12 mouse cellular contexts compared by ENCODE assay signal in the genomic region with DNA sequence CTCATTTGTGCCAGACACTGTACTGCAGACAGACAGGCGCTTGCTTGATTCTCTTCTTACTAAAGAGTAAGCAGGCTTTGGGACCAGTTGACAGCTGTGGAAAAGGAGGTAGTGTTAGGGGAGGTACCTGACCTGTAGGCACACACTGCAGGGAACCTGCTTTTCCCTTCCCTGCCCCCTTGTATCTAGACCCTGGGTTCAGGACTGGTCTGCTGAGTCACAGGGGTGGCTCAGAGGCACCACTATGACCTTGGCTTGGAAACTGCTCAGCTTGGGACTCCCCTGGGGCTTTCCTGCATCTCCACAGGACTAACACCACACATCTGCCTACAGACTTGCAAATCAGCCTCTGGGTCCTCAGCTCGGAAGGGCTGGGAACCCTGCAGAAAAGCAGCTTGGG. TPM values are rescaled to one million over a fixed set of nuclear protein-coding genes. Genes with fewer than 3 reads are reported as not detected.
A peak's percentile ranks its signal among the peaks of the same experiment; 100 is the strongest.
DNase-seq lines count a peak whose midpoint lies in the region; TF ChIP-seq lines count a peak whose summit lies in the region.
"Had no signal": no experiment of that assay in that cellular context is flagged by ENCODE, and none has a peak within 500 bp of the region (broad histone marks: within the 10 kb centered on the region; RNA-seq: fewer than 3 reads in every experiment).

No protein-coding gene starts in this region.

- no peak for TF ChIP-seq CTCF in spleen, adult 2 months (IDR thresholded peaks at IDR 0.05; ENCODE audit: extremely low read depth, insufficient read depth, insufficient read length, insufficient replicate concordance)
- TF ChIP-seq CTCF in small intestine, adult 2 months (IDR thresholded peaks at IDR 0.05; ENCODE audit: extremely low read depth, insufficient read length, insufficient replicate concordance, low read depth, low read length): no peak

- peaks cover 73% of the 10 kb centered on the region for H3K4me1 ChIP-seq in spleen, adult 2 months (ENCODE audit: control insufficient read depth, insufficient read depth, insufficient read length)
- H3K4me1 ChIP-seq in small intestine, adult 2 months (ENCODE audit: control insufficient read depth, insufficient read depth, insufficient read length, low read length): peaks cover 34% of the 10 kb centered on the region

- no peak for TF ChIP-seq POLR2A in spleen, adult 2 months (IDR thresholded peaks at IDR 0.05; ENCODE audit: low read depth, low read length)
- TF ChIP-seq POLR2A in small intestine, adult 2 months (IDR thresholded peaks at IDR 0.05; ENCODE audit: low read depth, low read length): no peak

- WGBS in spleen, adult 2 months: 57% methylated on average over 2 of the region's 2 CpGs
- WGBS in small intestine, adult 2 months: 68% methylated on average over 2 of the region's 2 CpGs

- H3K27me3 ChIP-seq in spleen, adult 2 months (ENCODE audit: control insufficient read depth, insufficient read depth, low read length): no peaks in the 10 kb centered on the region
- no peaks in the 10 kb centered on the region for H3K27me3 ChIP-seq in small intestine, adult 2 months (ENCODE audit: control insufficient read depth, insufficient read depth, low read length)

- H3K36me3 ChIP-seq in spleen, adult 2 months (ENCODE audit: control insufficient read depth, insufficient read depth, low read length): no peaks in the 10 kb centered on the region
- H3K36me3 ChIP-seq in small intestine, adult 2 months (ENCODE audit: control insufficient read depth, insufficient read depth, low read length): no peaks in the 10 kb centered on the region

- peak overlapping the region; percentile 50 for H3K27ac ChIP-seq in spleen, adult 2 months (ENCODE audit: insufficient read depth, low read length)
- peak overlapping the region; percentile 5 for H3K27ac ChIP-seq in small intestine, adult 2 months (ENCODE audit: insufficient read depth, low read depth, low read length)

- H3K4me3 ChIP-seq in spleen, adult 2 months (ENCODE audit: extremely low read depth, insufficient read depth, insufficient read length): no peak overlapping the region
- no peak overlapping the region for H3K4me3 ChIP-seq in small intestine, adult 2 months (ENCODE audit: low read depth, low read length)

- DNase-seq in adrenal gland, adult (ENCODE audit: inconsistent age in 2 of 2, low spot score in 1 of 2): peak; percentile 78 to 90
- DNase-seq in adrenal gland, postnatal 4 days (ENCODE audit: low spot score in 2 of 2): no peak
- no peak for DNase-seq in spleen, adult 2 months (ENCODE audit: low read depth in 1 of 2, low spot score in 2 of 2)
- no peak for DNase-seq in spleen, postnatal 4 days (ENCODE audit: low spot score in 2 of 2)
- DNase-seq in adrenal gland, adult 2 months: peak; percentile 84
- DNase-seq in left cerebral cortex, adult 18-20 months (ENCODE audit: low spot score in 2 of 2): no peak
- DNase-seq in frontal cortex, postnatal 36 days (ENCODE audit: low spot score in 2 of 2): no peak
- DNase-seq: cerebellum, postnatal 10 days; kidney, postnatal 14 days; left cerebral cortex, postnatal 4 days; right cerebral cortex, postnatal 14 days had no signal

RNA-seq across cellular contexts. Expression of gene Rapgef1, which starts 9.8 kb away (rescaled TPM):
- 10 to 100 TPM; 64.6 to 65.1 TPM for total RNA-seq in adrenal gland, postnatal 4 days (2021)
- polyA plus RNA-seq in spleen, adult 2 months (2012; rRNA removed): 75.1 and 95.9 TPM in 2 replicates
- total RNA-seq in adrenal gland, adult 2 months (2021): 10 to 100 TPM; 46.2 to 48.2 TPM
- polyA plus RNA-seq in adrenal gland, adult 2 months (2012; rRNA removed): 44.1 and 50.9 TPM in 2 replicates
- 15.5 and 25.1 TPM in 2 replicates for polyA plus RNA-seq in small intestine, adult 2 months (2012; rRNA removed)
- total RNA-seq in left cerebral cortex, adult 18-20 months (2021): 100 to 1,000 TPM in 1 of 2 experiments, 10 to 100 TPM in 1; 91.4 to 100 TPM

Comparison
In these comparisons a context has a peak if more than half of its experiments do, and no peak if none do; other contexts are left out.
1. DNase-seq: peak in adrenal gland, adult (2 of 2) and adrenal gland, adult 2 months (single experiment); none in adrenal gland, postnatal 4 days (0 of 2), spleen, adult 2 months (0 of 2), spleen, postnatal 4 days (0 of 2), left cerebral cortex, adult 18-20 months (0 of 2) and frontal cortex, postnatal 36 days (0 of 2).